Mouse (Mus musculus) embryonic facial prominence, embryonic 11.5 days (tissue): Measurements from ENCODE around the gene Pfn5. TPM values are rescaled to one million over a fixed set of nuclear protein-coding genes. Genes with fewer than 3 reads are reported as not detected.
"Not testable (repeated sequence)": the region's sequence is repeated elsewhere in the genome, so short reads cannot be mapped to it uniquely, and the experiment has no call there.

ENCODE experiments used
- ATAC-seq: fragments of 200-750 bp; cut with Nextera tagmentation; replicated peaks from 2 replicates; pipeline ENCODE4 v1.8.0; 2017; ENCODE audit warnings: low read depth; ENCODE audit not compliant: insufficient number of reproducible peaks, low FRiP score, low TSS enrichment
- DNase-seq: peaks from one replicate; pipeline ENCODE4 v3.0.0-alpha.2; 2015; ENCODE audit warnings: low spot score
- H3K27ac ChIP-seq: fragments of 300-500 bp; sonication (generic); replicated peaks from 2 replicates; pipeline ENCODE4 v1.5.1; 2014; ENCODE audit warnings: mild to moderate bottlenecking, low read depth, low read length, control low read depth
- H3K27me3 ChIP-seq: fragments of 300-500 bp; sonication (generic); 2 replicates; pipeline ENCODE4 v1.6.1; 2014; ENCODE audit warnings: mild to moderate bottlenecking, low read length, moderate library complexity, mixed read lengths; ENCODE audit not compliant: control insufficient read depth, insufficient read depth
- H3K36me3 ChIP-seq: fragments of 300-500 bp; sonication (generic); replicated peaks from 2 replicates; pipeline ENCODE4 v1.6.1; 2014; ENCODE audit warnings: low read depth, mild to moderate bottlenecking, low read length, moderate library complexity, mixed read lengths; ENCODE audit not compliant: control insufficient read depth, insufficient read depth
- H3K4me1 ChIP-seq: fragments of 300-500 bp; sonication (generic); 2 replicates; pipeline ENCODE4 v1.6.1; 2014; ENCODE audit warnings: low read length, mixed read lengths; ENCODE audit not compliant: control insufficient read depth, insufficient read depth
- H3K4me2 ChIP-seq: fragments of 300-500 bp; sonication (generic); 2 replicates; pipeline ENCODE4 v1.6.1; 2014; ENCODE audit warnings: low read depth, mild to moderate bottlenecking, control low read depth, low read length, moderate library complexity
- H3K4me3 ChIP-seq: fragments of 300-500 bp; sonication (generic); 2 replicates; pipeline ENCODE4 v1.5.1; 2014; ENCODE audit warnings: low read depth, low read length, control low read depth
- H3K9ac ChIP-seq: fragments of 300-500 bp; sonication (generic); replicated peaks from 2 replicates; pipeline ENCODE4 v1.6.1; 2014; ENCODE audit warnings: mild to moderate bottlenecking, control low read depth, low read length
- H3K9me3 ChIP-seq: fragments of 300-500 bp; sonication (generic); replicated peaks from 2 replicates; pipeline ENCODE4 v1.6.1; 2016; ENCODE audit warnings: mild to moderate bottlenecking, low read length, inconsistent platforms, mixed read lengths; ENCODE audit not compliant: control insufficient read depth
- WGBS: fragments of 180-500 bp; shearing (Covaris S2); extraction: QIAGEN DNeasy Blood & Tissue Kit; methylation state at CpG from one replicate; pipeline ENCODE4 v1.1.7; 2014; 5-methylcytosine and 5-hydroxymethylcytosine counted together
- polyA plus RNA-seq: library from polyadenylated mRNA; unstranded; fragments of >200 nt; fragmentation: Nextera tagmentation; extraction: Ambion mirVana; gene quantifications from 2 replicates; pipeline ENCODE4 v1.2.1, GENCODE M21; 2014

The Pfn5 gene
- polyA plus RNA-seq: not detected in 2 replicates

GRCm38 (mm10) chrX:95557887-95558286 lies at the start of gene Pfn5, which contains the start of gene Asb12:
Gene Pfn5, plus strand, starts transcription at chrX:95558104.
Gene Asb12, minus strand, starts transcription at chrX:95557987.
- no peak within 1 kb of the TSS for H3K4me2 ChIP-seq
- H3K4me1 ChIP-seq: no peaks in the 10 kb centered on the region
- DNase-seq (no peak), ATAC-seq (no peak)
- no peak within 1 kb of the TSS for H3K4me3 ChIP-seq
- H3K36me3 ChIP-seq: no peaks in the 10 kb centered on the region
- no peak within 1 kb of the TSS for H3K27ac ChIP-seq
- WGBS: 83% methylated on average over 2 of the region's 2 CpGs
- no peak within 1 kb of the TSS for H3K9ac ChIP-seq
- no peaks in the 10 kb centered on the region for H3K9me3 ChIP-seq
- H3K27me3 ChIP-seq: no peaks in the 10 kb centered on the region

- Histone ChIP-seq H3K36me3 (no peaks in the 10 kb centered on the region), H3K4me2 (no peak overlapping the region), H3K9ac (no peak overlapping the region), H3K9me3 (no peaks in the 10 kb centered on the region), H3K27ac (no peak overlapping the region), H3K4me1 (no peaks in the 10 kb centered on the region), H3K27me3 (no peaks in the 10 kb centered on the region), H3K4me3 (no peak overlapping the region)
- no peak for ATAC-seq
- no peak for DNase-seq
These were observed 34.0 kb upstream of the Pfn5 start for GRCm38 (mm10) chrX:95523883-95524282.

GRCm38 (mm10) chrX:95525166-95525565 lies 32.7 kb upstream of the Pfn5 start:
- no peaks in the 10 kb centered on the region for H3K4me1 ChIP-seq
- ATAC-seq (no peak), DNase-seq (no peak)
- H3K4me3 ChIP-seq: no peak overlapping the region
- H3K27ac ChIP-seq: no peak overlapping the region
- H3K9ac ChIP-seq: no peak overlapping the region
- H3K27me3 ChIP-seq: no peaks in the 10 kb centered on the region
- H3K36me3 ChIP-seq: no peaks in the 10 kb centered on the region
- no peaks in the 10 kb centered on the region for H3K9me3 ChIP-seq
- WGBS: 80% methylated on average over 2 of the region's 2 CpGs
- H3K4me2 ChIP-seq: no peak overlapping the region

- ATAC-seq, H3K27ac ChIP-seq, H3K4me2 ChIP-seq, H3K9me3 ChIP-seq, H3K4me3 ChIP-seq, H3K9ac ChIP-seq, H3K36me3 ChIP-seq, H3K27me3 ChIP-seq, DNase-seq, H3K4me1 ChIP-seq: not testable (repeated sequence)
- WGBS: 87% methylated on average over 2 of the region's 2 CpGs
These were observed 22.4 kb upstream of the Pfn5 start for GRCm38 (mm10) chrX:95535493-95535892.

- Histone ChIP-seq H3K27me3 (no peaks in the 10 kb centered on the region), H3K4me3 (no peak overlapping the region), H3K4me1 (no peaks in the 10 kb centered on the region), H3K9ac (no peak overlapping the region), H3K27ac (no peak overlapping the region), H3K36me3 (no peaks in the 10 kb centered on the region), H3K4me2 (no peak overlapping the region), H3K9me3 (no peaks in the 10 kb centered on the region)
- ATAC-seq: no peak
- 80% methylated on average over 4 of the region's 4 CpGs for WGBS
- no peak for DNase-seq
These were observed 3.6 kb upstream of the Pfn5 start for GRCm38 (mm10) chrX:95554321-95554720.

GRCm38 (mm10) chrX:95600609-95601008 lies 42.7 kb downstream of the Pfn5 start:
- Histone ChIP-seq H3K27me3 (no peaks in the 10 kb centered on the region), H3K9me3 (no peaks in the 10 kb centered on the region), H3K4me1 (no peaks in the 10 kb centered on the region), H3K4me2 (no peak overlapping the region), H3K36me3 (no peaks in the 10 kb centered on the region), H3K27ac (no peak overlapping the region), H3K9ac (no peak overlapping the region), H3K4me3 (no peak overlapping the region)
- no peak for DNase-seq
- ATAC-seq: no peak
- WGBS: 83% methylated on average over 5 of the region's 5 CpGs

Other genes starting within 250 kb of the Pfn5 start
- 8.6 and 8.7 TPM in 2 replicates for gene Amer1, start 113.2 kb upstream of the Pfn5 start, polyA plus RNA-seq
- not detected in 2 replicates for gene Asb12, start 117 bp upstream of the Pfn5 start, polyA plus RNA-seq
- 42.4 and 42.7 TPM in 2 replicates for gene Zc4h2, start 100.4 kb downstream of the Pfn5 start, polyA plus RNA-seq
- 3.5 and 3.7 TPM in 2 replicates for gene Zc3h12b, start 153.6 kb downstream of the Pfn5 start, polyA plus RNA-seq